Mouse (Mus musculus): ENCODE results near the gene Cox4i1.

DNA sequence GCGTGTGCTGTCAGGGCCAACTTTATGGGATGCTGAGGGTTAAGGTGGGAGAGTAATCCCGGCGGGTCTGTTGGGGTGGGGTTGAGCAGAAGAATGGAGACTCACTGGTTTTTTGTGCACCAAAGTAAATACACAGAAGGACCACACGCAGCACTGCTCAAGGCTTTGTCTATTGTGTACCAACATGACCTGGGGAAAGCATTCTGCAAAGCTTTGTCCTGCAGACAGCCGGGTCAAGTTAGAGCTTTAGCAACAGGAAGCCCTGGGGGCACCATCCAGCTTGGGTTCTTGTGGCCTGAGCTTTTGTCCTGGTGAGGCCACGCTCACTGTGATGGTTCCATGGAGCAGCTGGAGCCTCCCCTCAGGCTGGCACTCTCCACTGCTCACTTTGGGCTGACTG is 3.8 kb downstream of the Cox4i1 start:
- TF ChIP-seq CTCF (IDR thresholded peaks at IDR 0.05; ENCODE audit: insufficient read depth, low read depth, low read length) (no peak), POLR2A (IDR thresholded peaks at IDR 0.05; ENCODE audit: insufficient read depth, low read depth, low read length) (no peak)

Data from olfactory bulb, adult 2 months (tissue).